Mouse (Mus musculus): ENCODE measurements around the gene Akt2. TPM values are rescaled to one million over a fixed set of nuclear protein-coding genes. Genes with fewer than 3 reads are reported as not detected.

The Akt2 gene
- total and polyA plus RNA-seq, 3 experiments = 134 to 219 (median 181) TPM

DNA sequence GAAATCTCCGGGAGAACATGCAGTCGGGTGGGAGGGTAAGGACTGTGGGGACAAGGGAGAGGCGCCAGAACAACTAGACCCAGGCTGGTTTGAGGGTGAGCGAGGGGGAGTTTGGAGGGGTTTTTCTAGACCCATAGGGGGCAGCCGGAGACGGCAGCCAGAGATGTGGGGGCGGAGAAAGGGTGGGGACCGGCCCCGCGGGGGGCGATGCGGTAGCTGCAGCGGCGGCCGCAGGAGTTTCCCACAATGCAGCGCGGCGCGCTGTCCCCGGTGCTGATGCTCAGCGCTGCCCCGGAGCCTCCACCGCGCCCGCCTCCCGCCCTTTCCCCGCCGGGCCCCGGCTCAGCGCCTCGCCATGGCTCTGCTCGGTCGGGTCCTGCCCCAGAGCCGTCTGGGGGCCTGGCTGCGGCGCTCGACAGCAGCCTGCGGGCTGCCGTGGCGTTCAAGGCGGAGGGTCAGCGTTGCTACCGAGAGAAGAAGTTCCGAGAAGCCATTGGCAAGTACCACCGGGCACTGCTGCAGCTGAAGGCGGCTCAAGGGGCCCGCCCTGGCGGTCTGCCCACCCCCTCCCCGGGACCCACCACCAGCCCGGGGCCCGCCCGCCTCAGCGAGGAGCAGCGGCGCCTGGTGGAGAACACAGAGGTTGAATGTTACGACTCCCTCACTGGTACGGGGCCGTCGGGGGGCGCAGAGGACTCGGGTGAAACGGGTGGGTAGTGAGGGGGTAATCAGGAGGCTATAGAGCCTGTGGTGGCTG, 62.5 kb downstream of the Akt2 start, which contains the start of gene Ttc9b:
Gene Ttc9b (plus strand): TSS at position 235 of the 757 bp plus-strand sequence.
- H3K4me3 ChIP-seq = no peak within 1 kb of the TSS
- intact Hi-C loops (cut with DNase I) = loop anchor here (5.0 kb wide), 1 partner anchor 73 kb away; no protein-coding TSS in a partner anchor

DNA sequence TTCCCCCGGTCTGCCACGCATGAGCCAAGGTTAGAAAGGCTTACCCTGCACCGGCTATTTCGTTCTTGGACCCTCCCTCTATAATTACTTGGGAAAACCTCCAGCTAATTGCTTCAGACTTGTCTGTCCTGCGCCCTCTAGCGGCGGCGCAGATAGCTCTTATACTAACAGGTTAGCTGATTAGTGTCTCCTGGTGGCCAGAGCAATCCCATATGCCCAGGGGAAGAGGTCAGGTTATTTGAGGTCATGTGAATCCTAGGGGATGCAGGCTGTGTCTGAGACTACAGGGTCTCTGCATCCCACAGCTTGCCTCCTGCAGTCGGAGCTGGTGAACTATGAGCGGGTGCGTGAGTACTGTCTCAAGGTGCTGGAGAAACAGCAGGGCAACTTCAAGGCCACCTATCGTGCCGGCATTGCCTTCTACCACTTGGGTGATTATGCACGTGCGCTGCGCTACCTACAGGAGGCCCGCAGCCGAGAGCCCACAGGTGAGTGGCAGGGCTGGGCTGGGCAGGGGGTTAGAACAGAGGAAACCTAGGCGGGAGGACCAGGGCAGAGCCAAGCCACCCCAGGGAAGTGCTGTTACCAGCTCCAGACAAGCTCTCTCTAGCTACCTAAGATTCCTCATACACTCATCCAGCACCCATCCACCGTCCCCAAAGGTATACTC, 63.4 kb downstream of the Akt2 start:
- WGBS = 55% methylated on average over 20 of the region's 20 CpGs
- TF ChIP-seq CTCF (IDR thresholded peaks at IDR 0.05) (peak; percentile 72), EP300 (IDR thresholded peaks at IDR 0.05; ENCODE audit: insufficient read depth, low read depth, low read length) (no peak)
- Histone ChIP-seq H3K79me2 (replicated peaks; ENCODE audit: control insufficient read depth, insufficient read depth, low read length) (no peaks in the 10 kb centered on the region), H3K4me1 (ENCODE audit: control insufficient read depth, insufficient read depth, low read length) (no peaks in the 10 kb centered on the region), H3K4me3 (no peak overlapping the region), H3K9ac (ENCODE audit: low read depth, low read length) (no peak overlapping the region), H3K27ac (no peak overlapping the region), H3K36me3 (ENCODE audit: control insufficient read depth, insufficient read depth, low read length) (no peaks in the 10 kb centered on the region), H3K27me3 (ENCODE audit: control insufficient read depth, insufficient read depth, low read length) (no peaks in the 10 kb centered on the region; the same call in 1 of the 2 replicates)
- DNase-seq = no peak
- intact Hi-C loops (cut with DNase I) = loop anchor here (5.0 kb wide), 1 partner anchor 73 kb away; no protein-coding TSS in a partner anchor

More for the DNA sequence above, 62.5 kb downstream of the Akt2 start, which contains the start of gene Ttc9b:
- Histone ChIP-seq H3K36me3 (ENCODE audit: control insufficient read depth, insufficient read depth, low read length) (no peaks in the 10 kb centered on the region), H3K27ac (no peak within 1 kb of the TSS), H3K27me3 (ENCODE audit: control insufficient read depth, insufficient read depth, low read length) (no peaks in the 10 kb centered on the region; the same call in 1 of the 2 replicates), H3K79me2 (replicated peaks; ENCODE audit: control insufficient read depth, insufficient read depth, low read length) (no peaks in the 10 kb centered on the region), H3K9ac (ENCODE audit: low read depth, low read length) (no peak within 1 kb of the TSS), H3K4me1 (ENCODE audit: control insufficient read depth, insufficient read depth, low read length) (no peaks in the 10 kb centered on the region)
- DNase-seq = peak; percentile 32 to 49
- WGBS = 6% methylated on average over 61 of the region's 62 CpGs
- no peak for TF ChIP-seq CTCF (IDR thresholded peaks at IDR 0.05)
- no peak for TF ChIP-seq POLR2A (IDR thresholded peaks at IDR 0.05; ENCODE audit: insufficient read depth, low read depth, low read length)
- no peak for TF ChIP-seq EP300 (IDR thresholded peaks at IDR 0.05; ENCODE audit: insufficient read depth, low read depth, low read length)

DNA sequence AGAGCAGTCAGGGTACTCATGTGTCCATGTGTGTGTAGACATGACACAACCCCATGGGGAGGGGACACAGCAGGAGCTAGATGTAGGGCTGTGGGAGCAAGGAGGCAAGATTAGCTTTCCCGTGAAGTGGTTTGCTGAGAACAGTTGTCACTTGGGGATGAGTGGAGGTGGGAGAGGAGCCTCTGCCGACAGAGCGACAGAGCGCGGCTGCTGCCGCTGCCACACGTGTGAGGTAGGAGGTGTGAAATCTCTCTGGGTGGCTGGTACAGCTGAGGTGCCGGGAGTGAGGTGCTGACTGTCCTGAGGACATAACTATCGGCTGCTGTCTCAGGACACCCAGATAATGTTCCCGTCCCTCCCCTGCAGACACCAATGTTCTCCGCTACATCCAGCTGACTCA, 64.2 kb downstream of the Akt2 start:
- no peaks in the 10 kb centered on the region for H3K79me2 ChIP-seq (replicated peaks; ENCODE audit: control insufficient read depth, insufficient read depth, low read length)
- H3K4me3 ChIP-seq = no peak overlapping the region
- H3K36me3 ChIP-seq (ENCODE audit: control insufficient read depth, insufficient read depth, low read length) = no peaks in the 10 kb centered on the region
- H3K4me1 ChIP-seq (ENCODE audit: control insufficient read depth, insufficient read depth, low read length) = no peaks in the 10 kb centered on the region
- H3K27ac ChIP-seq = no peak overlapping the region
- H3K9ac ChIP-seq (ENCODE audit: low read depth, low read length) = no peak overlapping the region
- H3K27me3 ChIP-seq (ENCODE audit: control insufficient read depth, insufficient read depth, low read length) = no peaks in the 10 kb centered on the region; the same call in 1 of the 2 replicates
- TF ChIP-seq CTCF (IDR thresholded peaks at IDR 0.05) = no peak
- TF ChIP-seq EP300 (IDR thresholded peaks at IDR 0.05; ENCODE audit: insufficient read depth, low read depth, low read length) = no peak
- TF ChIP-seq POLR2A (IDR thresholded peaks at IDR 0.05; ENCODE audit: insufficient read depth, low read depth, low read length) = no peak
- 24% methylated on average over 11 of the region's 11 CpGs for WGBS
- DNase-seq = no peak
- intact Hi-C loops (cut with DNase I) = no loop called here

DNA sequence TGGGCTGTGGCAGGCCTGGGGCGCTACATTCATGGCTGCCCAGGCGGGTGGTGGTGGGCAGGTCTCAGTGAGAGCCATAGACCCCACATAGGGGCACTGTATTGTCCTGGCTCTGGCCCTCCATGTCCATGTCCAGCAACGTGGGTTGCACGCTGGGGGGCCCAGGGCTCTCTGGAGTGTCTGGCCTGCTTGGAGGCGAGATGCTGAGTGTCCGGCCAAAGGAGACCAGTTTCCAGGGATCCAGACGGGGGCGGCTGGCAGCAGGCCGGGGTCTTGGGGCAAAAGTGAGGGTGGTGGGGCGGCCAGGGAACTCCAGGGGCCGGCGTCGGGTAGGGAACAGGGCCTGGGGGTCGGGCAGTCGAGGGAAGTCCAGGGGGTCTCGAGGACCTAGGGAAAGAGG, 65.2 kb downstream of the Akt2 start:
- no peak for TF ChIP-seq POLR2A (IDR thresholded peaks at IDR 0.05; ENCODE audit: insufficient read depth, low read depth, low read length)
- TF ChIP-seq CTCF (IDR thresholded peaks at IDR 0.05) = no peak
- no peak for TF ChIP-seq EP300 (IDR thresholded peaks at IDR 0.05; ENCODE audit: insufficient read depth, low read depth, low read length)
- H3K36me3 ChIP-seq (ENCODE audit: control insufficient read depth, insufficient read depth, low read length) = no peaks in the 10 kb centered on the region
- H3K9ac ChIP-seq (ENCODE audit: low read depth, low read length) = no peak overlapping the region
- H3K27ac ChIP-seq = no peak overlapping the region
- 87% methylated on average over 16 of the region's 16 CpGs for WGBS
- no peak for DNase-seq
- intact Hi-C loops (cut with DNase I) = no loop called here
- H3K79me2 ChIP-seq (replicated peaks; ENCODE audit: control insufficient read depth, insufficient read depth, low read length) = no peaks in the 10 kb centered on the region
- no peak overlapping the region for H3K4me3 ChIP-seq
- H3K4me1 ChIP-seq (ENCODE audit: control insufficient read depth, insufficient read depth, low read length) = no peaks in the 10 kb centered on the region
- H3K27me3 ChIP-seq (ENCODE audit: control insufficient read depth, insufficient read depth, low read length) = no peaks in the 10 kb centered on the region; the same call in 1 of the 2 replicates

DNA sequence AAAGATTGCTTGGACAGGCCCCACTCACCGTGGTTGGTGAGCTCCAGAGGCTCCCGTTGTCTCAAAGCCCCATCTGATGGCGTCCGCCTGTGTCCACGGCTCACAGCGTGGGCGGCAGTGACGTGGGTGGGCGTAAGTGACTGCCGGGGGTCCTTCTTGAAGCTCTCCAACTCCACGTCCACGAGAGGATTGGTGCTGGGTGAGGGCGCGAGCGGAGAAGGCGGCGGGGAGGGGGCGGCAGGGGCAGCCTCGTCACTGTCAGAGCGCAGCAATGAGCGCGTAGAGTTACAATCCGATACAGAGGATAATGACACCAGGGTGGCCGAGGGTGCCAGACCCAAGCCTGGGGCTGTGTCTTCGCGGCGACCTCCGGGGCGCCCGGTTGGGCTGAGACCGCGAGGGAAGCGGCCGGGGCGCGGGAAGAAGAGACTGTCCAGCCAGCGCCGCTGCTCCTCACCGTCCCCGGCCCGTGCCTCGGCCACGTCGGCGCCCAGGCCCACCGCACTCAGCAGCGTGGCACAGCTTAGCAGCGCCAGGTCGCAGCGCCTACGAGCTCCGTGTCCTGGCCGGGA, 66.6 kb downstream of the Akt2 start:
- no peak for DNase-seq
- no peaks in the 10 kb centered on the region for H3K36me3 ChIP-seq (ENCODE audit: control insufficient read depth, insufficient read depth, low read length)
- TF ChIP-seq EP300 (IDR thresholded peaks at IDR 0.05; ENCODE audit: insufficient read depth, low read depth, low read length) (no peak), POLR2A (IDR thresholded peaks at IDR 0.05; ENCODE audit: insufficient read depth, low read depth, low read length) (no peak), CTCF (IDR thresholded peaks at IDR 0.05) (no peak)
- H3K4me1 ChIP-seq (ENCODE audit: control insufficient read depth, insufficient read depth, low read length) = no peaks in the 10 kb centered on the region
- no peak overlapping the region for H3K27ac ChIP-seq
- no peaks in the 10 kb centered on the region for H3K79me2 ChIP-seq (replicated peaks; ENCODE audit: control insufficient read depth, insufficient read depth, low read length)
- WGBS = 53% methylated on average over 53 of the region's 53 CpGs
- intact Hi-C loops (cut with DNase I) = no loop called here
- no peak overlapping the region for H3K9ac ChIP-seq (ENCODE audit: low read depth, low read length)
- no peak overlapping the region for H3K4me3 ChIP-seq
- no peaks in the 10 kb centered on the region; the same call in 1 of the 2 replicates for H3K27me3 ChIP-seq (ENCODE audit: control insufficient read depth, insufficient read depth, low read length)

Data from heart, adult 2 months (tissue).